Mouse (Mus musculus) granulocyte monocyte progenitor cell, adult 5-6 weeks (primary cell): ENCODE data around the gene Abl1. TPM values are rescaled to one million over a fixed set of nuclear protein-coding genes. Genes with fewer than 3 reads are reported as not detected.
"Not testable (repeated sequence)": the region's sequence is repeated elsewhere in the genome, so short reads cannot be mapped to it uniquely, and the experiment has no call there.

ENCODE experiments used
- ATAC-seq: replicated peaks from 2 replicates; pipeline ENCODE4 v1.8.0; 2016; ENCODE audit warnings: mild to moderate bottlenecking, moderate TSS enrichment, inconsistent platforms; ENCODE audit not compliant: poor library complexity, severe bottlenecking
- total RNA-seq, 2 experiments: library from RNA; stranded (forward) in 1 of 2; stranded (reverse) in 1 of 2; fragments of 200-712, 200-1000 nt in 1 of 2; fragments of >200 nt in 1 of 2; fragmentation: Nextera tagmentation in 1 of 2; gene quantifications; 2 replicates each; pipeline ENCODE4 v1.2.3; 2014 to 2017

Gene Abl1
- total RNA-seq (2014; fragmentation: Nextera tagmentation): 41.9 and 65.4 TPM in 2 replicates
- total RNA-seq (2017): 21.0 and 24.5 TPM in 2 replicates

- peak; percentile 97 for ATAC-seq
These were observed at the start of gene Abl1 for GRCm38 (mm10) chr2:31688074-31688925. Gene Abl1 (plus strand): TSS chr2:31688376.

GRCm38 (mm10) chr2:31638581-31639465, 49.4 kb upstream of the Abl1 start:
- ATAC-seq: no peak

- ATAC-seq: no peak
These were observed 48.8 kb upstream of the Abl1 start for GRCm38 (mm10) chr2:31639466-31639760.

- ATAC-seq: 0 out of 2 replicates have a peak, but pooled peaks have one; percentile 9
These were observed 48.1 kb upstream of the Abl1 start, which contains the start of gene Prdm12 for GRCm38 (mm10) chr2:31639901-31640608. Gene Prdm12 (plus strand): TSS chr2:31640037.

- ATAC-seq: 0 out of 2 replicates have a peak, but pooled peaks have one; percentile 12
These were observed 47.3 kb upstream of the Abl1 start for GRCm38 (mm10) chr2:31640609-31641507.

- no peak for ATAC-seq
These were observed 46.7 kb upstream of the Abl1 start for GRCm38 (mm10) chr2:31641508-31641830.

GRCm38 (mm10) chr2:31641929-31642328, 46.2 kb upstream of the Abl1 start:
- ATAC-seq: no peak

- ATAC-seq: peak; percentile 40
These were observed 34.0 kb upstream of the Abl1 start for GRCm38 (mm10) chr2:31653971-31654853.

GRCm38 (mm10) chr2:31654854-31655559, 33.2 kb upstream of the Abl1 start:
- peak; percentile 35; the same call in 1 of the 2 replicates for ATAC-seq

- no peak for ATAC-seq
These were observed 31.8 kb upstream of the Abl1 start for GRCm38 (mm10) chr2:31656374-31656773.

- no peak for ATAC-seq
These were observed 25.0 kb upstream of the Abl1 start for GRCm38 (mm10) chr2:31662939-31663803.

- no peak for ATAC-seq
These were observed 24.4 kb upstream of the Abl1 start for GRCm38 (mm10) chr2:31663804-31664180.

GRCm38 (mm10) chr2:31667332-31667731, 20.8 kb upstream of the Abl1 start:
- no peak for ATAC-seq

- ATAC-seq: peak; percentile 92
These were observed 17.6 kb upstream of the Abl1 start, which contains the start of gene Exosc2 for GRCm38 (mm10) chr2:31670551-31671035. Gene Exosc2 (plus strand): TSS chr2:31670715.

GRCm38 (mm10) chr2:31678641-31679040, 9.5 kb upstream of the Abl1 start:
- ATAC-seq: no peak

GRCm38 (mm10) chr2:31681051-31681707, 7.0 kb upstream of the Abl1 start:
- not testable (repeated sequence) for ATAC-seq
